Mouse (Mus musculus) embryonic facial prominence, embryonic 11.5 days (tissue): ENCODE results near the gene Lpar3. TPM values are rescaled to one million over a fixed set of nuclear protein-coding genes. Genes with fewer than 3 reads are reported as not detected.
"Not testable (repeated sequence)": the region's sequence is repeated elsewhere in the genome, so short reads cannot be mapped to it uniquely, and the experiment has no call there.

Experiments
- ATAC-seq: fragments of 200-750 bp; cut with Nextera tagmentation; replicated peaks from 2 replicates; pipeline ENCODE4 v1.8.0; 2017; ENCODE audit warnings: low read depth; ENCODE audit not compliant: insufficient number of reproducible peaks, low FRiP score, low TSS enrichment
- DNase-seq: peaks from one replicate; pipeline ENCODE4 v3.0.0-alpha.2; 2015; ENCODE audit warnings: low spot score
- H3K27ac ChIP-seq: fragments of 300-500 bp; sonication (generic); replicated peaks from 2 replicates; pipeline ENCODE4 v1.5.1; 2014; ENCODE audit warnings: mild to moderate bottlenecking, low read depth, low read length, control low read depth
- H3K27me3 ChIP-seq: fragments of 300-500 bp; sonication (generic); 2 replicates; pipeline ENCODE4 v1.6.1; 2014; ENCODE audit warnings: mild to moderate bottlenecking, low read length, moderate library complexity, mixed read lengths; ENCODE audit not compliant: control insufficient read depth, insufficient read depth
- H3K36me3 ChIP-seq: fragments of 300-500 bp; sonication (generic); replicated peaks from 2 replicates; pipeline ENCODE4 v1.6.1; 2014; ENCODE audit warnings: low read depth, mild to moderate bottlenecking, low read length, moderate library complexity, mixed read lengths; ENCODE audit not compliant: control insufficient read depth, insufficient read depth
- H3K4me1 ChIP-seq: fragments of 300-500 bp; sonication (generic); 2 replicates; pipeline ENCODE4 v1.6.1; 2014; ENCODE audit warnings: low read length, mixed read lengths; ENCODE audit not compliant: control insufficient read depth, insufficient read depth
- H3K4me2 ChIP-seq: fragments of 300-500 bp; sonication (generic); 2 replicates; pipeline ENCODE4 v1.6.1; 2014; ENCODE audit warnings: low read depth, mild to moderate bottlenecking, control low read depth, low read length, moderate library complexity
- H3K4me3 ChIP-seq: fragments of 300-500 bp; sonication (generic); 2 replicates; pipeline ENCODE4 v1.5.1; 2014; ENCODE audit warnings: low read depth, low read length, control low read depth
- H3K9ac ChIP-seq: fragments of 300-500 bp; sonication (generic); replicated peaks from 2 replicates; pipeline ENCODE4 v1.6.1; 2014; ENCODE audit warnings: mild to moderate bottlenecking, control low read depth, low read length
- H3K9me3 ChIP-seq: fragments of 300-500 bp; sonication (generic); replicated peaks from 2 replicates; pipeline ENCODE4 v1.6.1; 2016; ENCODE audit warnings: mild to moderate bottlenecking, low read length, inconsistent platforms, mixed read lengths; ENCODE audit not compliant: control insufficient read depth
- WGBS: fragments of 180-500 bp; shearing (Covaris S2); extraction: QIAGEN DNeasy Blood & Tissue Kit; methylation state at CpG from one replicate; pipeline ENCODE4 v1.1.7; 2014; 5-methylcytosine and 5-hydroxymethylcytosine counted together
- polyA plus RNA-seq: library from polyadenylated mRNA; unstranded; fragments of >200 nt; fragmentation: Nextera tagmentation; extraction: Ambion mirVana; gene quantifications from 2 replicates; pipeline ENCODE4 v1.2.1, GENCODE M21; 2014

The Lpar3 gene
- polyA plus RNA-seq, 1 experiment from 2014 or later = 0.88 TPM

GRCm38 (mm10) chr3:146198803-146199481 lies 21.8 kb upstream of the Lpar3 start:
- H3K4me1 ChIP-seq = no peaks in the 10 kb centered on the region
- no peak overlapping the region for H3K4me3 ChIP-seq
- H3K9ac ChIP-seq = no peak overlapping the region
- no peaks in the 10 kb centered on the region for H3K9me3 ChIP-seq
- ATAC-seq (no peak), DNase-seq (no peak)
- H3K4me2 ChIP-seq = no peak overlapping the region
- WGBS = 83% methylated on average over 11 of the region's 11 CpGs
- H3K27me3 ChIP-seq = no peaks in the 10 kb centered on the region
- H3K27ac ChIP-seq = no peak overlapping the region
- no peaks in the 10 kb centered on the region for H3K36me3 ChIP-seq

GRCm38 (mm10) chr3:146199486-146199885 lies 21.3 kb upstream of the Lpar3 start:
- Histone ChIP-seq H3K9ac (no peak overlapping the region), H3K27me3 (no peaks in the 10 kb centered on the region), H3K36me3 (no peaks in the 10 kb centered on the region), H3K27ac (no peak overlapping the region), H3K9me3 (no peaks in the 10 kb centered on the region), H3K4me2 (no peak overlapping the region), H3K4me3 (no peak overlapping the region), H3K4me1 (no peaks in the 10 kb centered on the region)
- WGBS = 87% methylated on average over 3 of the region's 3 CpGs
- DNase-seq = no peak
- no peak for ATAC-seq

GRCm38 (mm10) chr3:146204375-146204774 lies 16.4 kb upstream of the Lpar3 start:
- 73% methylated on average over 2 of the region's 2 CpGs for whole genome bisulfite sequencing

GRCm38 (mm10) chr3:146205305-146205704 lies 15.5 kb upstream of the Lpar3 start:
- H3K27ac ChIP-seq = no peak overlapping the region
- no peak overlapping the region for H3K9ac ChIP-seq
- no peaks in the 10 kb centered on the region for H3K27me3 ChIP-seq
- H3K4me3 ChIP-seq = no peak overlapping the region
- no peaks in the 10 kb centered on the region for H3K9me3 ChIP-seq
- no peak overlapping the region for H3K4me2 ChIP-seq
- DNase-seq (no peak), ATAC-seq (no peak)
- 87% methylated on average over 11 of the region's 11 CpGs for WGBS
- no peaks in the 10 kb centered on the region for H3K4me1 ChIP-seq
- H3K36me3 ChIP-seq = no peaks in the 10 kb centered on the region

More at GRCm38 (mm10) chr3:146204375-146204774, 16.4 kb upstream of the Lpar3 start:
- no peak overlapping the region for H3K4me3 ChIP-seq
- no peaks in the 10 kb centered on the region for H3K36me3 ChIP-seq
- H3K4me2 ChIP-seq = no peak overlapping the region
- no peak for ATAC-seq
- no peaks in the 10 kb centered on the region for H3K9me3 ChIP-seq
- H3K27ac ChIP-seq = no peak overlapping the region
- H3K27me3 ChIP-seq = no peaks in the 10 kb centered on the region
- no peak for DNase-seq
- H3K4me1 ChIP-seq = no peaks in the 10 kb centered on the region
- H3K9ac ChIP-seq = no peak overlapping the region

DNA sequence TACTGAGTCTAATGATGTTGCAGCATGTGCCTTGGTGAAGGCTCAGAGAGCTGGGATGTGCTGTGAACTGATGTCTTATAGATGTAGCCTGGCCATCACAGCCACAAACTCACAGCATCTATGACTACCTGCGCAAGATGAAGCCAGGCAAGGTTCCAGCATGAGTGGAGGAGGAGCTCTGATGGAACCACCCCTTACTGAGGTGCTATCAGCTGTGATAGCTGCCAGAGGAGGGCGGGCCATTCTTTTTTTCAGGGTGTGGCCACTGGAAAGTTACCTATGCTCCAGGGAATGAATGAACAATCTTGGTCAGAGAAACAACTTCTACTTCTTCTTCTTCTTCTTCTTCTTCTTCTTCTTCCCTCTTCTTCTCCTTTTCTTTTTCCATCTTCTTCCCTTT lies 14.1 kb upstream of the Lpar3 start:
- Histone ChIP-seq H3K27ac (no peak overlapping the region), H3K9ac (no peak overlapping the region), H3K9me3 (no peaks in the 10 kb centered on the region), H3K4me2 (no peak overlapping the region), H3K27me3 (no peaks in the 10 kb centered on the region), H3K36me3 (no peaks in the 10 kb centered on the region), H3K4me3 (no peak overlapping the region), H3K4me1 (no peaks in the 10 kb centered on the region)
- WGBS = 83% methylated on average over 2 of the region's 2 CpGs
- ATAC-seq (no peak), DNase-seq (no peak)

DNA sequence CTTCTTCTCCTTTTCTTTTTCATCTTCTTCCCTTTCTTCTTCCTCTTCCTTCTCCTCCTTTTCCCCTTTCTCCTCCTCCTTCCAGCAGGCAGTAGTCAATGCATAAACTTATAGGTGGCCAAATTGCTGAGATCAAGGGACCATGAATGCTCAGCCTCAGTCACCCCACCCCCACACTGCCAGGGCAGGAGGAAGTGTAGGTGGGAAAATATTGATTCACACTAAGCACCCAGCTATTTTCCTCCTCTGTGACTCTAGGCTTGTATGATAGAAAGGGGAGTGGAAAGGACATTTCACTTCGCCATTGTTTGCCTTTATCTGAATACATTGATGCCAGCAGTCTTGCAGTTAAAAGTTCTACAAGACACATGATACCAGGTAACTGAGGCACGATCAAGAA lies 13.3 kb upstream of the Lpar3 start:
- no peak for DNase-seq
- no peak for ATAC-seq
- 84% methylated on average over 2 of the region's 2 CpGs for WGBS
- Histone ChIP-seq H3K4me2 (no peak overlapping the region), H3K27ac (no peak overlapping the region), H3K4me1 (no peaks in the 10 kb centered on the region), H3K27me3 (no peaks in the 10 kb centered on the region), H3K9ac (no peak overlapping the region), H3K36me3 (no peaks in the 10 kb centered on the region), H3K9me3 (no peaks in the 10 kb centered on the region), H3K4me3 (no peak overlapping the region)

GRCm38 (mm10) chr3:146209759-146210158 lies 11.0 kb upstream of the Lpar3 start:
- H3K27me3 ChIP-seq, H3K9me3 ChIP-seq, H3K36me3 ChIP-seq, H3K4me1 ChIP-seq, H3K4me3 ChIP-seq, H3K4me2 ChIP-seq, DNase-seq, H3K9ac ChIP-seq, ATAC-seq, H3K27ac ChIP-seq: not testable (repeated sequence)
- WGBS = 94% methylated on average over 8 of the region's 8 CpGs

GRCm38 (mm10) chr3:146211141-146211747 lies 9.5 kb upstream of the Lpar3 start:
- Histone ChIP-seq H3K4me3 (no peak overlapping the region), H3K27me3 (no peaks in the 10 kb centered on the region), H3K36me3 (no peaks in the 10 kb centered on the region), H3K27ac (no peak overlapping the region), H3K4me1 (no peaks in the 10 kb centered on the region), H3K9me3 (no peaks in the 10 kb centered on the region), H3K4me2 (no peak overlapping the region), H3K9ac (no peak overlapping the region)
- WGBS = 84% methylated on average over 4 of the region's 4 CpGs
- no peak for DNase-seq
- no peak for ATAC-seq
